Mouse (Mus musculus): ENCODE measurements around the gene Cacna1s.
A peak's percentile ranks its signal among the peaks of the same experiment; 100 is the strongest.

The Cacna1s gene

GRCm38 (mm10) chr1:136137071-136137531 lies 84.6 kb downstream of the Cacna1s start:
- no peak for DNase-seq (ENCODE audit: low read depth)

DNA sequence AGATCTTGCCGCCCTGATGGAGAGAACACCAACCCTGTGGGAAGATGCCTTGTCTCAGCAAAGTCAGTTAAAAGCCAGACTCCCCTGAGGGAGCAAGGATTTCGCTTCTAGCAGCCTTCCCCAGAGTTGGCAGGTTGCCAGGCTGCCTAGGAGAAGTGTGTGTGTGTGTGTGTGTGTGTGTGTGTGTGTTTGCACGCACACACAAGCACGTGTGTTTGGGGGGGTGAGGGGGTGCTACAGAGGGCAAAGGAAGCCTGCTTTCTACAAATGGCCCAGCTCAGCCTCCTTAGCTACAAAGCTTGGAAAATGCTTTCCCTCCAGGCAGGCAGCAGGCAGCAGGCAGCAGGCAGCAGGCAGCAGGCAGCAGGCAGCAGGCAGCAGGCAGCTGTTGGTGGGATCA lies 85.0 kb downstream of the Cacna1s start:
- peak; percentile 75 for DNase-seq (ENCODE audit: low read depth)

DNA sequence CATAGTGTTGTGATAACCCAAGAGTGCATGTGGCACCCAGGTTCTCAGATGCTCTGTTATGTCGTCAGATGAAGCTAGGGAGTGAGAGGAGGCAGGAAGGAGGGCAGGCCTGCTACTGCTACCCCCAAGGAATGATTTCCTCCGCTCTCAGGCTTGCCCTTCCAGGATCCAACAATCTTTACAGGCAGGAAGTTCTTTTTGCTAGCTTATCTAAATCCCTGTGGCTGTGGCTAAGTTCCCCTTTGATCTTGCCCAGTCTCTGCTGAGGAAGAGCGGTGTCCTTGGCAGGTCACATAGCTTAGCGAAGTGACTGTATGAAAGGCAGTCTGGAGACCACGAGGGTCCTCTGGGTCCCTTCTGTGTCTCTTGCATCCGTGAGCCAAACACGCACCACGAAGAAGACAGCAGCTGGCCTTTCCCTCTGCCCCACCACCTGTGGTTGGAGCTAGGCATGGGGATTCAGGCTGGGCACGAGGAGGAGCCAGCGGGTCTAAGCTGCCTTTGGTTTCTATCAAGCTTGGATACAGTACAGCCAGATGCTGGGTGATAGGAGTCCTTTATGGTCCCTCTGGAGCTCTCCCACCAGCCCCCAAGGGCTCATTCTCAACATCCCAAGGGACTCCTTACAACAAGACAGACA lies 85.8 kb downstream of the Cacna1s start:
- DNase-seq (ENCODE audit: low read depth): peak; percentile 52

GRCm38 (mm10) chr1:136139990-136140640 lies 87.6 kb downstream of the Cacna1s start:
- DNase-seq (ENCODE audit: low read depth): peak; percentile 94

- no peak for DNase-seq (ENCODE audit: low read depth)
Observed at GRCm38 (mm10) chr1:136141176-136141950, 88.8 kb downstream of the Cacna1s start.

DNA sequence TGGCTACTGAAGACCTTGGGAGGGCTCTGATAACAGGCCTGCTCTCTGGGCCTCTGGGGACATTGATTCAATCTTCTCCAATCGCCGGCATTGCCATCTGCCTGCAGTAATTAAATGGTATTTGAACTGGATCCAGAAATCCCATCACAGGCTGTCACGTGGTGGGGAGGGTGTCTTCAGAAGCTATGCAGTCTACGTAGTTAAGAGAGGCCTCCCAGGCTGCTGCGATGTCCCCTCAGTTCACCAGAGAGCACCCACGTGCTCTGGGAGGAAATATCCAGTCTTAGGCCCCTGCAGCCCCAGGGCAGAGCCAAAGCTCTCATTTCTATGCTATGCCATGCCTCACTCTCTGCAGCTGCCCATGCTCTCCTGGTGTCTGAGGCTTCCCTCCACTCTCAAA lies 89.8 kb downstream of the Cacna1s start:
- DNase-seq (ENCODE audit: low read depth): no peak

GRCm38 (mm10) chr1:136143514-136143913 lies 91.0 kb downstream of the Cacna1s start:
- no peak for DNase-seq (ENCODE audit: low read depth)

DNA sequence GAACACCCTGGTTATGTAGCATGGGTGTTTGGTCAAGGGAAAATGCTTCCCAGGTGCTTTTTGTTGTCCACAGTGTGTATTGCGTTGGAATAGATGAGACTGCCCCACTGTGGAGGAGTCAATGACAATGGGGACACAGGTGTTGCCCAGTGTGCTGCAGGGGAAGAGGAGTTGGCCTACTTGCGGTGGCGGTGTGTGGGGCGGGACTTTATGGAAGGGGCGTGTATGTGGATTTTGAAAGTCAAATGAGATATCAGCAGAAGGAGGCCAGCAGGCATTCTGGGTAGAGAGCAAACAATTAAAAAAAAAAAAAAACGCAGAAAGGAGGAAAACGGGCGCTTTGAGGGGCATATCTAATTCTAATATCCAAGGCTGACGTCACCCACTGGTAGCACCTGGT lies 97.2 kb downstream of the Cacna1s start:
- no peak for DNase-seq (ENCODE audit: low read depth)

DNA sequence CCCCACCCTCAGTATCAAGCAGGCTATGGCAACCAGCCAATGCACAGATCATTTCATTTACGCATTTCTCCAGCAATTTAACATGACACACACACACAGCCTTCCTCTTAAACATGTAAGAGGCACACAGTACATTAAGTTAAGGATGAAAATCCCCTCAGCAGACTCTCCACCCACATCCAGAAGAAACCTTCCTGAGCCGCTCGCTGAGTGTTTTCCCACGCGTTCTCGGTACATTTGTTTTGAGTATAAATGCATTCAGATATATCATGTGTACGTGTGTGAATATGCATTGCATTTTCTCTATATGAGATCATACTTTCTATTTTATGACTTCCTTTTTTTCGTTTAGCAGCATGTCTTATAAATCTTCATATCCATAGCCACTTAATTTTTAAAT lies 98.8 kb downstream of the Cacna1s start:
- DNase-seq (ENCODE audit: low read depth): no peak

GRCm38 (mm10) chr1:136156304-136156703 lies 103.8 kb downstream of the Cacna1s start:
- no peak for DNase-seq (ENCODE audit: low read depth)

DNA sequence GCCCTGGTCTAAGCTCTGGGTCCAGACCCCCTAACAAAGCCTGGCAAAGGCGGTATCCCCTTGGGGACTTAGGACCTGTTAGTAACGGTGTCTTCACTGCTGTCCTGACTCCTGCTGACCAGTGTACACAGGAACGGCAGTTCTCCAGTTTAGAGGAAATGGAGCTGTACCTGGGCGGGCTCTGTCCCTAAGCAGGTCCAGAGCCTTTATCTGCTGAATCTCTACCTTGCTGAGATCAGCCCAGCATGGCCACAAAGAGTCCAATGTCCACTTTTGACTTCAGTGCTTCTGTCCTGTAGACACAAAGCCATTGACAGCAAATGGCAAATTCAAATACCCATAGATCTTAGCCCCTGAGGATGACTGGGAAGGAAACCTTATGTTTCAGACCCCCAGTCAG lies 104.4 kb downstream of the Cacna1s start:
- no peak for DNase-seq (ENCODE audit: low read depth)

DNA sequence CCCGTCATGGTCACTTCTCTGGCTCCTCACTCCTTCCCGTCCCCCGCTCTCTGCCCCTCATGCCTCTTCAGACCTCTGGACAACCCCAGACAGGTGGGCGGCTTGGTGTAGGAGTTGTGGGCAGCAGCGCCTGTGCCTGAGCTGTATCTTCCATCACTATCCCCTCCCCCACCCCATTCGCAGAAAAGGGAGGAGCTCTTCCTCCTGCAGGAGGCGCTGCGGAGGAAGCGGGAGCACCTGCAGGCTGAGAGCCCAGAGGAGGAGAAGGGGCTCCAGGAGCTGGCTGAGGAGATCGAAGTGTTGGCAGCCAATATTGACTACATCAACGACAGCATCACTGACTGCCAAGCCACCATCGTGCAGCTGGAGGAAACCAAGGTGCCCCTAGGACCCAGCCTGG lies 107.3 kb downstream of the Cacna1s start:
- DNase-seq (ENCODE audit: low read depth): no peak

DNA sequence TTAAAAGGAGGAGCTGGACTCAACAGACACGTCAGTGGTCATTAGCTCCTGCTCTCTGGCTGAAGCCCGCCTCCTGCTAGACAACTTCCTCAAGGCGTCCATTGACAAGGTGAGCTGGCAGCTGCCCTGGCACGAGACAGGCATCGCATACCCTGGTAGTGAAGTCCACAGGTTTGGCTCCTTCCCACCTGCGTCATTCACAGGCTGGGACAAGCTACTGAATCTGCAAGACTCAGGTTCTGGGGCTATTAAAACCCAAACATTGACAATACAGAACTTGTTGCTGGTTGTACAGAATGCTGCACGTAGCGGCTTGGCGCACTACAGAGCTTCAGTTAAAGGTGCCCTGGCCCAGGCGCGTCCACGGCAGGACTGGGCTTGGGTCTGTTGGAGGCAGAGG lies 107.7 kb downstream of the Cacna1s start:
- DNase-seq (ENCODE audit: low read depth): no peak

DNA sequence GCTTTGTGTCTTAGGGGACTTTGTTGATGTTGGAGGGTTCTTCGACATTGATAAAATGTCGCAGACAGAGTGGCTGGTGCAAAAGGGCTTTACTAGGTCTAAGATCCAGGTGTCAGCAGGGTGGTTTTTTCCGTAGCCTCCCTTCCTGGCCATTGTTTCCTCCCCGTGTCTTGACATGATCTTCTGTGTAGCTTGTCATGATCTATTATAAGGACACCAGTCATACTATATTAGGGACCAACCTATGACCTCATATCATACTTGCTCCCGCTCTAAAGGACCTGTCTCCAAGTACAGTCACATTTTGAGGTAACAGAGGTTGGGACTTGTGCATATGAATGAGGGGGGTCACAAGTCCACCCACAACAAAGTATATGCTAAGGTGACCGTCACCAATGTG lies 108.4 kb downstream of the Cacna1s start:
- DNase-seq (ENCODE audit: low read depth): no peak

DNA sequence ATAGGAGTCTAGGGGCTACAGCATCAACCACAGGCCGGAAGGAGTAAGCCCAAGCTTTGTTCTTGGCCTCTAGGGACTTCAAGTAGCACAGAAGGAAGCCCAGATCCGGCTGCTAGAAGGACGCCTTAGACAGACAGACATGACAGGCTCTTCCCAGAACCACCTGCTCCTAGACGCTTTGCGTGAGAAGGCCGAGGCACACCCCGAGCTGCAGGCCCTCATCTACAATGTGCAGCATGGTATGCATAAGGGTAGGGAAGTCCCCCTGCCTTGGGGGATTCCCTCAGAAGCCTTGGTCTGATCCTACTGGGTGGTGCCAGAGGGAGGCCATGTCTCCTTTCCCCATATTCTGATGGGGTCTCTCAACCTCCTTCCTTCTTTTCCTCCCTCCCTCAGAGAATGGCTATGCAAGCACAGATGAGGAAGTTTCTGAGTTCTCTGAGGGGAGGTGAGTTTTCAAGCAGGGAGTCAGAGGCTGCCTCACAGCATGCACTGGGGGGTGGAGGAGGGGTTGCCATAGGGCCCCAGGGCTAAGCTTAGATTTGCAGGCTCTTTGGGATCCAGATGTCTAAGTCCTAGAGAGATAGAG lies 108.9 kb downstream of the Cacna1s start:
- DNase-seq (ENCODE audit: low read depth): no peak

GRCm38 (mm10) chr1:136165436-136165835 lies 112.9 kb downstream of the Cacna1s start:
- no peak for DNase-seq (ENCODE audit: low read depth)

DNA sequence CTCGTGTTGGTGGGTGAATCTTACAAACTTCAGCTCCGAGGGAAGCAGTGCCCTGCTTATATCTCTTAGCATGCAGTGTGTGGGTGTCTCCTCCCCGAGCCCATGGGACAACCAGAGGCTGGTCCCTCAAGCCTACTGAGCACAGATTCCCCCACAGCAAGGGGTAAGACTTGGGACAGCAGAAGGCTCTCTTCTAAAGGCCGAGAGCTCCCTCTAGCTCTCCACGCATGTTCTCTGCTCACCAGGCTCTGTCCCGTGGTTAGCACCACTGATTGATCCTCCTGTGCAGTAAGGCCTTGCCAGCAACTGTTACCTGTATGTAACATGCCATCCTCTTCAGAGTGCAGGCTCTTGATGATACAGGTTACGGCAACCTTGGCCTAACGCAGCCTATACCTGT lies 115.1 kb downstream of the Cacna1s start:
- no peak for DNase-seq (ENCODE audit: low read depth)
